ENCODE assay signal across 12 mouse cellular contexts in the genomic region with DNA sequence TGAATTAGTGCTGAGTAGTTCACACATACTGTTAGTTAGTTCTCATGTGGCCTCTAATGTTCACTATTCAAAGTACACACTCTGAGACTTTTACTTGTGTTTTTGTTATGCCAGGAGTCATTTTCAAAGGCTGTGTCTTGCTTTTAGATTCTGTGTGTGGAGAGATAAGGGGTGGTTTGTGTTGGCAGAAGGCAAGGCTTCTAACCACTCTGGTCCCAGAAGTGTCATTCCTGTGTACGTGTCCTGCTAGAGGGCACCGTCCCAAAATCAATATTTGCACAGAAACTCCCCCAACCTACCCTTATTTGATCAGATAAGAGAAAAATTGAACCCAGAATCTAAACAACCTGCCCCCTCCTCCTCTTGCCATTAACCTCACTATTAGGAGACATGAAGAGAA.
"Had no signal": no experiment of that assay in that cellular context is flagged by ENCODE, and none has a peak within 500 bp of the region (broad histone marks: within the 10 kb centered on the region; RNA-seq: fewer than 3 reads in every experiment).

No protein-coding gene starts in this region.

- ATAC-seq: intestine, postnatal 0 days; midbrain, embryonic 15.5 days had no signal

- H3K9ac ChIP-seq: liver, embryonic 15.5 days; midbrain, embryonic 15.5 days; neural tube, embryonic 12.5 days had no signal

- H3K4me1 ChIP-seq: liver, embryonic 15.5 days; megakaryocyte, embryonic 14.5 days; midbrain, embryonic 15.5 days had no signal

- DNase-seq: kidney, adult 8-10 months; kidney, postnatal 25 days; thymus, postnatal 4 days had no signal

- H3K27ac ChIP-seq: left cerebral cortex, adult 2 months; limb, embryonic 10.5 days; liver, embryonic 15.5 days; macrophage; midbrain, embryonic 15.5 days; neural tube, embryonic 12.5 days had no signal

- H3K4me3 ChIP-seq: left cerebral cortex, adult 2 months; limb, embryonic 10.5 days; liver, embryonic 15.5 days; megakaryocyte, embryonic 14.5 days; midbrain, embryonic 15.5 days; neural tube, embryonic 12.5 days had no signal

- H3K27me3 ChIP-seq: liver, embryonic 15.5 days; megakaryocyte, embryonic 14.5 days; midbrain, embryonic 15.5 days; neural tube, embryonic 12.5 days had no signal

- H3K4me2 ChIP-seq: liver, embryonic 15.5 days; midbrain, embryonic 11.5 days; midbrain, embryonic 15.5 days; neural tube, embryonic 12.5 days had no signal

- H3K9me3 ChIP-seq: limb, embryonic 10.5 days; liver, embryonic 15.5 days; megakaryocyte, embryonic 14.5 days; midbrain, embryonic 15.5 days; neural tube, embryonic 12.5 days had no signal

- H3K36me3 ChIP-seq: limb, embryonic 10.5 days; liver, embryonic 15.5 days; midbrain, embryonic 15.5 days; neural tube, embryonic 12.5 days had no signal
